Mouse (Mus musculus): ENCODE data around the gene Tgm5.
"Not testable (repeated sequence)": the region's sequence is repeated elsewhere in the genome, so short reads cannot be mapped to it uniquely, and the experiment has no call there.

Tgm5 gene

GRCm38 (mm10) chr2:121085480-121086185, at the start of gene Tgm5:
TSS of gene Tgm5 (minus strand) at chr2:121085841.
- H3K27me3 ChIP-seq (ENCODE audit: insufficient read depth, low read length) = no peaks in the 10 kb centered on the region
- no peaks in the 10 kb centered on the region for H3K4me1 ChIP-seq (replicated peaks; ENCODE audit: low read depth, low read length)
- no peaks in the 10 kb centered on the region for H3K9me3 ChIP-seq (ENCODE audit: low read length)
- H3K36me3 ChIP-seq (ENCODE audit: insufficient read depth, low read length) = no peaks in the 10 kb centered on the region
- H3K4me3 ChIP-seq (replicated peaks; ENCODE audit: low read length) = no peak within 1 kb of the TSS
- TF ChIP-seq POU5F1 (IDR thresholded peaks at IDR 0.05; ENCODE audit: borderline replicate concordance, low read length) = no peak
- TF ChIP-seq NANOG (IDR thresholded peaks at IDR 0.05; ENCODE audit: borderline replicate concordance, low read length) = no peak

- Histone ChIP-seq H3K36me3 (ENCODE audit: insufficient read depth, low read length) (peaks cover 10% of the 10 kb centered on the region; the same call in 1 of the 2 replicates), H3K9me3 (ENCODE audit: low read length) (no peaks in the 10 kb centered on the region)
- TF ChIP-seq NANOG (IDR thresholded peaks at IDR 0.05; ENCODE audit: borderline replicate concordance, low read length) (no peak), POU5F1 (IDR thresholded peaks at IDR 0.05; ENCODE audit: borderline replicate concordance, low read length) (no peak), CTCF (conservative IDR thresholded peaks at IDR 0.05; ENCODE audit: low read length) (no peak)
Measured at GRCm38 (mm10) chr2:121132822-121133221, 47.2 kb upstream of the Tgm5 start.

GRCm38 (mm10) chr2:121128865-121129620, 43.4 kb upstream of the Tgm5 start:
- TF ChIP-seq CTCF (conservative IDR thresholded peaks at IDR 0.05; ENCODE audit: low read length) (no peak), NANOG (IDR thresholded peaks at IDR 0.05; ENCODE audit: borderline replicate concordance, low read length) (no peak), POU5F1 (IDR thresholded peaks at IDR 0.05; ENCODE audit: borderline replicate concordance, low read length) (no peak)
- H3K36me3 ChIP-seq (ENCODE audit: insufficient read depth, low read length) = no peaks in the 10 kb centered on the region
- peaks cover 4% of the 10 kb centered on the region; the same call in 1 of the 2 replicates for H3K4me1 ChIP-seq (replicated peaks; ENCODE audit: low read depth, low read length)
- no peak overlapping the region for H3K4me3 ChIP-seq (replicated peaks; ENCODE audit: low read length)
- H3K9me3 ChIP-seq (ENCODE audit: low read length) = no peaks in the 10 kb centered on the region
- no peaks in the 10 kb centered on the region for H3K27me3 ChIP-seq (ENCODE audit: insufficient read depth, low read length)

More at GRCm38 (mm10) chr2:121132822-121133221, 47.2 kb upstream of the Tgm5 start:
- no peak overlapping the region for H3K4me3 ChIP-seq (replicated peaks; ENCODE audit: low read length)
- no peaks in the 10 kb centered on the region for H3K27me3 ChIP-seq (ENCODE audit: insufficient read depth, low read length)
- H3K4me1 ChIP-seq (replicated peaks; ENCODE audit: low read depth, low read length) = peaks cover under 1% of the 10 kb centered on the region; the same call in 1 of the 2 replicates

GRCm38 (mm10) chr2:121127536-121127935, 41.9 kb upstream of the Tgm5 start:
- peaks cover 4% of the 10 kb centered on the region; the same call in 1 of the 2 replicates for H3K4me1 ChIP-seq (replicated peaks; ENCODE audit: low read depth, low read length)
- H3K9me3 ChIP-seq (ENCODE audit: low read length) = no peaks in the 10 kb centered on the region
- no peaks in the 10 kb centered on the region for H3K27me3 ChIP-seq (ENCODE audit: insufficient read depth, low read length)
- H3K4me3 ChIP-seq (replicated peaks; ENCODE audit: low read length) = no peak overlapping the region
- TF ChIP-seq POU5F1 (IDR thresholded peaks at IDR 0.05; ENCODE audit: borderline replicate concordance, low read length) (no peak), CTCF (conservative IDR thresholded peaks at IDR 0.05; ENCODE audit: low read length) (no peak), NANOG (IDR thresholded peaks at IDR 0.05; ENCODE audit: borderline replicate concordance, low read length) (no peak)
- no peaks in the 10 kb centered on the region for H3K36me3 ChIP-seq (ENCODE audit: insufficient read depth, low read length)

- not testable (repeated sequence) for H3K9me3 ChIP-seq (ENCODE audit: low read length)
Measured at GRCm38 (mm10) chr2:121126302-121126701, 40.7 kb upstream of the Tgm5 start.

GRCm38 (mm10) chr2:121119260-121119659, 33.6 kb upstream of the Tgm5 start:
- no peaks in the 10 kb centered on the region for H3K9me3 ChIP-seq (ENCODE audit: low read length)
- H3K4me1 ChIP-seq (replicated peaks; ENCODE audit: low read depth, low read length) = no peaks in the 10 kb centered on the region
- H3K27me3 ChIP-seq (ENCODE audit: insufficient read depth, low read length) = no peaks in the 10 kb centered on the region
- H3K36me3 ChIP-seq (ENCODE audit: insufficient read depth, low read length) = no peaks in the 10 kb centered on the region
- TF ChIP-seq POU5F1 (IDR thresholded peaks at IDR 0.05; ENCODE audit: borderline replicate concordance, low read length) (no peak), CTCF (conservative IDR thresholded peaks at IDR 0.05; ENCODE audit: low read length) (no peak), NANOG (IDR thresholded peaks at IDR 0.05; ENCODE audit: borderline replicate concordance, low read length) (no peak)
- no peak overlapping the region for H3K4me3 ChIP-seq (replicated peaks; ENCODE audit: low read length)

More at GRCm38 (mm10) chr2:121126302-121126701, 40.7 kb upstream of the Tgm5 start:
- not testable (repeated sequence) for H3K27me3 ChIP-seq (ENCODE audit: insufficient read depth, low read length); H3K4me3 ChIP-seq (replicated peaks; ENCODE audit: low read length); H3K4me1 ChIP-seq (replicated peaks; ENCODE audit: low read depth, low read length); H3K36me3 ChIP-seq (ENCODE audit: insufficient read depth, low read length)

- no peak overlapping the region for H3K4me3 ChIP-seq (replicated peaks; ENCODE audit: low read length)
- no peaks in the 10 kb centered on the region for H3K36me3 ChIP-seq (ENCODE audit: insufficient read depth, low read length)
- no peaks in the 10 kb centered on the region for H3K4me1 ChIP-seq (replicated peaks; ENCODE audit: low read depth, low read length)
- H3K9me3 ChIP-seq (ENCODE audit: low read length) = no peaks in the 10 kb centered on the region
- no peaks in the 10 kb centered on the region for H3K27me3 ChIP-seq (ENCODE audit: insufficient read depth, low read length)
- TF ChIP-seq NANOG (IDR thresholded peaks at IDR 0.05; ENCODE audit: borderline replicate concordance, low read length) = no peak
- TF ChIP-seq CTCF (conservative IDR thresholded peaks at IDR 0.05; ENCODE audit: low read length) = no peak
- no peak for TF ChIP-seq POU5F1 (IDR thresholded peaks at IDR 0.05; ENCODE audit: borderline replicate concordance, low read length)
Measured at GRCm38 (mm10) chr2:121115418-121115817, 29.8 kb upstream of the Tgm5 start.

GRCm38 (mm10) chr2:121109695-121110094, 24.1 kb upstream of the Tgm5 start, which contains the start of gene Tgm7:
TSS of gene Tgm7 (minus strand) at chr2:121109795.
- TF ChIP-seq NANOG (IDR thresholded peaks at IDR 0.05; ENCODE audit: borderline replicate concordance, low read length) = no peak
- TF ChIP-seq POU5F1 (IDR thresholded peaks at IDR 0.05; ENCODE audit: borderline replicate concordance, low read length) = no peak
- no peak for TF ChIP-seq CTCF (conservative IDR thresholded peaks at IDR 0.05; ENCODE audit: low read length)
- H3K36me3 ChIP-seq (ENCODE audit: insufficient read depth, low read length) = no peaks in the 10 kb centered on the region
- no peaks in the 10 kb centered on the region for H3K4me1 ChIP-seq (replicated peaks; ENCODE audit: low read depth, low read length)
- H3K9me3 ChIP-seq (ENCODE audit: low read length) = no peaks in the 10 kb centered on the region
- H3K4me3 ChIP-seq (replicated peaks; ENCODE audit: low read length) = no peak within 1 kb of the TSS
- no peaks in the 10 kb centered on the region for H3K27me3 ChIP-seq (ENCODE audit: insufficient read depth, low read length)

Measured in E14TG2a.4 (cell line).